Mouse (Mus musculus) embryonic facial prominence, embryonic 14.5 days (tissue): ENCODE results near the gene Mrps18b. TPM values are rescaled to one million over a fixed set of nuclear protein-coding genes. Genes with fewer than 3 reads are reported as not detected.

Experiments used
- ATAC-seq: fragments of 200-750 bp; cut with Nextera tagmentation; 2 replicates; pipeline ENCODE4 v1.8.0; 2017; ENCODE audit warnings: low read depth, moderate number of reproducible peaks, moderate TSS enrichment
- DNase-seq: peaks from one replicate; pipeline ENCODE4 v3.0.0-alpha.2; 2015; ENCODE audit warnings: low spot score
- H3K27ac ChIP-seq: fragments of 300-500 bp; sonication (generic); replicated peaks from 2 replicates; pipeline ENCODE4 v1.5.1; 2014; ENCODE audit warnings: low read depth, mild to moderate bottlenecking, low read length, moderate library complexity
- H3K27me3 ChIP-seq: fragments of 300-500 bp; sonication (generic); replicated peaks from 2 replicates; pipeline ENCODE4 v1.6.1; 2014; ENCODE audit warnings: low read length; ENCODE audit not compliant: control insufficient read depth, insufficient read depth
- H3K36me3 ChIP-seq: fragments of 300-500 bp; sonication (generic); 2 replicates; pipeline ENCODE4 v1.6.1; 2014; ENCODE audit warnings: low read length, mixed read lengths; ENCODE audit not compliant: control insufficient read depth, insufficient read depth
- H3K4me1 ChIP-seq: fragments of 300-500 bp; sonication (generic); 2 replicates; pipeline ENCODE4 v1.6.1; 2014; ENCODE audit warnings: antibody characterized with exemption, low read length; ENCODE audit not compliant: control insufficient read depth, insufficient read depth
- H3K4me2 ChIP-seq: fragments of 300-500 bp; sonication (generic); 2 replicates; pipeline ENCODE4 v1.6.1; 2014; ENCODE audit warnings: low read depth, mild to moderate bottlenecking, low read length, moderate library complexity, mixed read lengths
- H3K4me3 ChIP-seq: fragments of 300-500 bp; sonication (generic); 2 replicates; pipeline ENCODE4 v1.5.1; 2014; ENCODE audit warnings: low read depth, mild to moderate bottlenecking, low read length
- H3K9ac ChIP-seq: fragments of 300-500 bp; sonication (generic); 2 replicates; pipeline ENCODE4 v1.6.1; 2014; ENCODE audit warnings: low read depth, mild to moderate bottlenecking, low read length, moderate library complexity, mixed read lengths
- H3K9me3 ChIP-seq: fragments of 300-500 bp; sonication (generic); 2 replicates; pipeline ENCODE4 v1.6.1; 2016; ENCODE audit warnings: low read length; ENCODE audit not compliant: control insufficient read depth
- WGBS: fragments of 180-500 bp; shearing (Covaris S2); extraction: QIAGEN DNeasy Blood & Tissue Kit; methylation state at CpG from one replicate; pipeline ENCODE4 v1.1.7; 2014; 5-methylcytosine and 5-hydroxymethylcytosine counted together
- polyA plus RNA-seq: library from polyadenylated mRNA; unstranded; fragments of >200 nt; fragmentation: Nextera tagmentation; extraction: Ambion mirVana; gene quantifications from 2 replicates; pipeline ENCODE4 v1.2.1, GENCODE M21; 2014

Gene Mrps18b
- polyA plus RNA-seq, 1 experiment from 2014 or later, result 73.3 TPM

GRCm38 (mm10) chr17:35915538-35916296 lies 472 bp downstream of the Mrps18b start:
- H3K27ac ChIP-seq, result peak overlapping the region; percentile 98
- ATAC-seq (no peak; the same call in 1 of the 2 replicates), DNase-seq (no peak)
- 3% methylated on average over 28 of the region's 28 CpGs for WGBS
- H3K36me3 ChIP-seq, result peaks cover 36% of the 10 kb centered on the region
- peak overlapping the region; percentile 70 for H3K9ac ChIP-seq
- no peaks in the 10 kb centered on the region for H3K27me3 ChIP-seq
- H3K4me1 ChIP-seq, result peaks cover 10% of the 10 kb centered on the region
- H3K9me3 ChIP-seq, result no peaks in the 10 kb centered on the region
- H3K4me3 ChIP-seq, result peak overlapping the region; percentile 58
- peak overlapping the region; percentile 77 for H3K4me2 ChIP-seq

GRCm38 (mm10) chr17:35914975-35915374 lies 1.2 kb downstream of the Mrps18b start:
- Histone ChIP-seq H3K9me3 (no peaks in the 10 kb centered on the region), H3K36me3 (peaks cover 36% of the 10 kb centered on the region), H3K4me2 (peak overlapping the region; percentile 77), H3K4me3 (peak overlapping the region; percentile 58; the same call in 1 of the 2 replicates), H3K27ac (no peak overlapping the region), H3K27me3 (no peaks in the 10 kb centered on the region), H3K4me1 (peaks cover 9% of the 10 kb centered on the region), H3K9ac (peak overlapping the region; percentile 70; the same call in 1 of the 2 replicates)
- no peak for ATAC-seq
- WGBS, result 83% methylated on average over 6 of the region's 6 CpGs
- no peak for DNase-seq

- ATAC-seq (peak; percentile 92), DNase-seq (peak; percentile 96)
These were observed 6.2 kb downstream of the Mrps18b start, which contains the start of gene Atat1 for GRCm38 (mm10) chr17:35909919-35910369. Gene Atat1 (minus strand): TSS chr17:35910075.

GRCm38 (mm10) chr17:35909186-35909918 lies 6.8 kb downstream of the Mrps18b start:
- Histone ChIP-seq H3K4me1 (peaks cover 9% of the 10 kb centered on the region), H3K27me3 (no peaks in the 10 kb centered on the region), H3K4me2 (peak overlapping the region; percentile 87), H3K4me3 (peak overlapping the region; percentile 66), H3K9me3 (no peaks in the 10 kb centered on the region), H3K9ac (peak overlapping the region; percentile 78), H3K27ac (peak overlapping the region; percentile 61), H3K36me3 (peaks cover 69% of the 10 kb centered on the region)
- ATAC-seq (peak; percentile 13), DNase-seq (no peak)
- 15% methylated on average over 19 of the region's 20 CpGs for WGBS

More at GRCm38 (mm10) chr17:35909919-35910369, 6.2 kb downstream of the Mrps18b start, which contains the start of gene Atat1:
- peak within 1 kb of the TSS; percentile 61 for H3K27ac ChIP-seq
- H3K4me1 ChIP-seq, result peaks cover 9% of the 10 kb centered on the region
- no peaks in the 10 kb centered on the region for H3K9me3 ChIP-seq
- H3K4me3 ChIP-seq, result peak within 1 kb of the TSS; percentile 66
- peaks cover 66% of the 10 kb centered on the region for H3K36me3 ChIP-seq
- peak within 1 kb of the TSS; percentile 78 for H3K9ac ChIP-seq
- peak within 1 kb of the TSS; percentile 87 for H3K4me2 ChIP-seq
- 2% methylated on average over 25 of the region's 25 CpGs for WGBS
- H3K27me3 ChIP-seq, result no peaks in the 10 kb centered on the region

- DNase-seq, result no peak
- Histone ChIP-seq H3K9me3 (no peaks in the 10 kb centered on the region), H3K27ac (no peak overlapping the region), H3K4me3 (no peak overlapping the region), H3K4me2 (no peak overlapping the region), H3K36me3 (peaks cover 68% of the 10 kb centered on the region), H3K27me3 (no peaks in the 10 kb centered on the region), H3K4me1 (peaks cover 9% of the 10 kb centered on the region), H3K9ac (no peak overlapping the region)
- 79% methylated on average over 2 of the region's 2 CpGs for WGBS
- no peak for ATAC-seq
These were observed 8.6 kb downstream of the Mrps18b start for GRCm38 (mm10) chr17:35907609-35908008.

- no peak overlapping the region for H3K27ac ChIP-seq
- H3K9ac ChIP-seq, result no peak overlapping the region
- no peaks in the 10 kb centered on the region for H3K27me3 ChIP-seq
- H3K36me3 ChIP-seq, result peaks cover 77% of the 10 kb centered on the region
- H3K4me1 ChIP-seq, result peaks cover 9% of the 10 kb centered on the region
- ATAC-seq (no peak), DNase-seq (no peak)
- WGBS, result 100% methylated on average over 1 of the region's 1 CpGs
- no peak overlapping the region for H3K4me2 ChIP-seq
- no peaks in the 10 kb centered on the region for H3K9me3 ChIP-seq
- no peak overlapping the region for H3K4me3 ChIP-seq
These were observed 10.6 kb downstream of the Mrps18b start for GRCm38 (mm10) chr17:35905587-35905986.

- no peak for DNase-seq
These were observed 12.2 kb downstream of the Mrps18b start for GRCm38 (mm10) chr17:35903992-35904355.

GRCm38 (mm10) chr17:35903343-35903991 lies 12.7 kb downstream of the Mrps18b start:
- ATAC-seq (no peak), DNase-seq (peak; percentile 46)
- no peaks in the 10 kb centered on the region for H3K9me3 ChIP-seq
- peaks cover 89% of the 10 kb centered on the region for H3K36me3 ChIP-seq
- H3K27ac ChIP-seq, result no peak overlapping the region; the same call in 1 of the 2 replicates
- H3K4me2 ChIP-seq, result no peak overlapping the region
- H3K27me3 ChIP-seq, result no peaks in the 10 kb centered on the region
- H3K9ac ChIP-seq, result peak overlapping the region; percentile 19; the same call in 1 of the 2 replicates
- WGBS, result 90% methylated on average over 9 of the region's 9 CpGs
- H3K4me1 ChIP-seq, result peaks cover under 1% of the 10 kb centered on the region; the same call in 1 of the 2 replicates
- no peak overlapping the region for H3K4me3 ChIP-seq

More at GRCm38 (mm10) chr17:35903992-35904355, 12.2 kb downstream of the Mrps18b start:
- 65% methylated on average over 4 of the region's 4 CpGs for whole genome bisulfite sequencing
- ATAC-seq, result no peak
- Histone ChIP-seq H3K27me3 (no peaks in the 10 kb centered on the region), H3K9me3 (no peaks in the 10 kb centered on the region), H3K4me2 (no peak overlapping the region), H3K27ac (no peak overlapping the region), H3K4me1 (peaks cover 5% of the 10 kb centered on the region), H3K36me3 (peaks cover 92% of the 10 kb centered on the region), H3K9ac (no peak overlapping the region), H3K4me3 (no peak overlapping the region)
